Mouse (Mus musculus) liver, embryonic 16.5 days (tissue): Measurements from ENCODE around the gene Grb10. TPM values are rescaled to one million over a fixed set of nuclear protein-coding genes. Genes with fewer than 3 reads are reported as not detected.

Source experiments
- ATAC-seq: fragments of 200-750 bp; cut with Nextera tagmentation; 2 replicates; pipeline ENCODE4 v1.8.0; 2017; ENCODE audit warnings: low read depth, mild to moderate bottlenecking, moderate number of reproducible peaks, moderate library complexity
- H3K27ac ChIP-seq: fragments of 300-500 bp; sonication (generic); 2 replicates; pipeline ENCODE4 v1.5.1; 2014; ENCODE audit warnings: mild to moderate bottlenecking, low read length
- H3K27me3 ChIP-seq: fragments of 300-500 bp; sonication (generic); 2 replicates; pipeline ENCODE4 v1.6.1; 2014; ENCODE audit warnings: low read depth, low read length, mixed read lengths; ENCODE audit not compliant: control insufficient read depth, insufficient read depth
- H3K36me3 ChIP-seq: fragments of 300-500 bp; sonication (generic); 2 replicates; pipeline ENCODE4 v1.6.1; 2014; ENCODE audit warnings: mild to moderate bottlenecking; ENCODE audit not compliant: control insufficient read depth, insufficient read depth
- H3K4me1 ChIP-seq: fragments of 300-500 bp; sonication (generic); 2 replicates; pipeline ENCODE4 v1.6.1; 2014; ENCODE audit warnings: low read depth, low read length, mixed read lengths; ENCODE audit not compliant: control insufficient read depth
- H3K4me2 ChIP-seq: fragments of 300-500 bp; sonication (generic); 2 replicates; pipeline ENCODE4 v1.6.1; 2014; ENCODE audit warnings: low read depth, low read length, mixed read lengths
- H3K4me3 ChIP-seq: fragments of 300-500 bp; sonication (generic); 2 replicates; pipeline ENCODE4 v1.5.1; 2014; ENCODE audit warnings: low read depth, mild to moderate bottlenecking, low read length
- H3K9ac ChIP-seq: fragments of 300-500 bp; sonication (generic); 2 replicates; pipeline ENCODE4 v1.6.1; 2014; ENCODE audit warnings: low read depth, low read length
- H3K9me3 ChIP-seq: fragments of 300-500 bp; sonication (generic); replicated peaks from 2 replicates; pipeline ENCODE4 v1.6.1; 2016; ENCODE audit warnings: low read length; ENCODE audit not compliant: control insufficient read depth
- WGBS: fragments of 180-500 bp; shearing (Covaris S2); extraction: QIAGEN DNeasy Blood & Tissue Kit; methylation state at CpG from one replicate; pipeline ENCODE4 v1.1.7; 2014; ENCODE audit not compliant: insufficient replicate concordance; 5-methylcytosine and 5-hydroxymethylcytosine counted together
- polyA plus RNA-seq: library from polyadenylated mRNA; unstranded; fragments of >200 nt; fragmentation: Nextera tagmentation; extraction: Ambion mirVana; gene quantifications from 2 replicates; pipeline ENCODE4 v1.2.1, GENCODE M21; 2015

Grb10 gene
- polyA plus RNA-seq, 1 experiment from 2014 or later: 240 TPM

DNA sequence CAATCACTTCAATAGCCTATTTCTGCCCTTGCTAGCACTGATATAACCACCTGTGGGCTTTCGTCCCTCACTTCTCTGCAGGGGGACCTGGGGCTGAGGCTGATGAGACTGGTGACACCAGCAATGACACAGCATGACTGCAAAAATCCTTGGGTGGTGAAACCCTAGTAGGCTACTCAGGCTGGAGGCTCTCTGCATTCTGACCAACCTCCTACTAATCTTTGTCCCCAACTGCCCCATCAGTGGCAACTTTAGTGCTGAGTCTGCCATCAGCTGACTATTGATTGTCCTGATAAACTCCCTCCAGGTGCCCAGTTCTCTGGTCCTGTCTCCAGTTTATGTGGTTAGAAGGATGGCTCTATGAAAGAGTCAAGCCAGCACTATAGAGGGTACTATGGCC lies 85.9 kb downstream of the Grb10 start:
- Histone ChIP-seq H3K27ac (no peak overlapping the region), H3K27me3 (no peaks in the 10 kb centered on the region), H3K4me3 (no peak overlapping the region), H3K9ac (no peak overlapping the region), H3K4me1 (peaks cover 8% of the 10 kb centered on the region), H3K9me3 (no peaks in the 10 kb centered on the region), H3K36me3 (no peaks in the 10 kb centered on the region), H3K4me2 (no peak overlapping the region)
- 50% methylated on average over 1 of the region's 1 CpGs for WGBS
- peak; percentile 35; the same call in 1 of the 2 replicates for ATAC-seq

DNA sequence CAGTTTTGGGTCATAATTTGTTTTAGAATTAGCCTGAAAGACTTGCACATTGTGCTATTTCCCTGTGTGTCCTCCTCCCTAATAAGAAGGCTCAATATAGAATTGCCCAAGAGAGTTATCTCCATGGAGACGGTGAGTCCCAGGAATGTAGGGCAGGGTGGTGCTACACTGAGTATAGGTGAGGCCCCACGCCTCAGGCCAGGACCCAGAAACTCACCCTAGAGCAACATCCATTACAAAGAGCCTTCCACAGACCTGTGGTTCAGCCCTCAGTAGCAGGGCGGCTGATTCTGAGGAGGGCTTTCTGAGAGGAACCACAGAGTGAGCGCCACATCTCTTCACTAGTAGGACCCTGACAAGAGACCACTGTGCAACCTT lies 89.5 kb downstream of the Grb10 start:
- Histone ChIP-seq H3K9ac (no peak overlapping the region), H3K36me3 (no peaks in the 10 kb centered on the region), H3K9me3 (no peaks in the 10 kb centered on the region), H3K4me2 (no peak overlapping the region), H3K27ac (no peak overlapping the region), H3K27me3 (no peaks in the 10 kb centered on the region), H3K4me3 (no peak overlapping the region), H3K4me1 (peaks cover 8% of the 10 kb centered on the region)
- peak; percentile 22; the same call in 1 of the 2 replicates for ATAC-seq
- WGBS: 59% methylated on average over 4 of the region's 4 CpGs

DNA sequence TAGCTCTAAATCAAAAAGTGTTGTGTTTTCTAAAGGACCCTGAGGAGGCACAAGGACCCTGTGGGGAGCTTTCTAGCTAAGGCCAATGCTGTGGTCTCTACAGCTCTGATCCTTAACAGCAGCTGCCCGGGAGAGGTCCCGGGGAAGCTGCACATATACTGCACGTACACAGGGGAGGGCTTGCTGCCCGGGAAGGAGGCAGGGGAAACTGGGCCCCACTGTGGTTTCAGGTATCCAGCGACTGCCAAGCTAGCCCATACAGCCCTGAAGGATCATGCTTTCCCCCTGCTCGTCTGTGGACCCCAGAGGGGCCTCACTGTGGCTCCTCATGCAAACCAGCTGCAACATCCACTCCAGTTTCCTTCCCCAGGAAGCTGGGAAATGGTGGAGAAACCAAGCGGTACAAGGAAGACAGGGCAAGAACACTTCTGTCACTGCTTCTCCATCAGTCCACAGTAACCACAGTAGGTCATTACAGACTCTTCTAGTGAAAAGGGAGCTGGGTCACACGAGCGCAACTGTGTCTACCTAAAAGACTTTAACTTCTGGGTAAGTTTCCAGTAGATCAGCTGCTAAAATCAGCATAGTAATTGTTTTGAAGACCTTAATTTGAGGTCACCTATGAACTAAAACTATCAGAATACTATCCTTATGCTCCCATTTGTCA lies 90.0 kb downstream of the Grb10 start:
- ATAC-seq: peak; percentile 52
- H3K4me2 ChIP-seq: no peak overlapping the region
- H3K9me3 ChIP-seq: no peaks in the 10 kb centered on the region
- peaks cover 8% of the 10 kb centered on the region for H3K4me1 ChIP-seq
- no peak overlapping the region for H3K27ac ChIP-seq
- H3K36me3 ChIP-seq: no peaks in the 10 kb centered on the region; the same call in 1 of the 2 replicates
- no peaks in the 10 kb centered on the region for H3K27me3 ChIP-seq
- WGBS: 26% methylated on average over 9 of the region's 9 CpGs
- no peak overlapping the region for H3K9ac ChIP-seq
- H3K4me3 ChIP-seq: no peak overlapping the region

DNA sequence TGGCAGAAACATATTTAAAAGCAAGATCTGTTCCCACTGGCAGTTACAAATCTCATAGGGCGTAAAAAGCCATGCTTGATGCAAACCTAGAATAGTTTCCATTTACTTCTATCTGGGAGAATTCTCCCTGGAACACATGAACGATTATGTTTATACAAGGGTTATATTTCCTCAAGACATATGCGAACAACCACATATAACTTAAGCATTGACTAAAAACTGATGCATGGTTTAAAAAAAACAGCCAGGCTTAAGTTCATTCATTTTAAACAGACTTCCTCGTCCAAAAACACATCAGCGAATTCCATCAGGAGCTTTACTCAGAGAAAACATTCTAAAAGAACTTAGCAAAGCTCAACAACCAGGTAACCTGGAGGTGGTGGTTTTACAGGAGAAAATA lies 90.6 kb downstream of the Grb10 start:
- Histone ChIP-seq H3K4me2 (no peak overlapping the region), H3K27ac (no peak overlapping the region), H3K4me3 (no peak overlapping the region), H3K9me3 (no peaks in the 10 kb centered on the region), H3K36me3 (no peaks in the 10 kb centered on the region; the same call in 1 of the 2 replicates), H3K9ac (no peak overlapping the region), H3K27me3 (no peaks in the 10 kb centered on the region), H3K4me1 (peaks cover 8% of the 10 kb centered on the region)
- WGBS: 58% methylated on average over 5 of the region's 5 CpGs
- ATAC-seq: no peak

DNA sequence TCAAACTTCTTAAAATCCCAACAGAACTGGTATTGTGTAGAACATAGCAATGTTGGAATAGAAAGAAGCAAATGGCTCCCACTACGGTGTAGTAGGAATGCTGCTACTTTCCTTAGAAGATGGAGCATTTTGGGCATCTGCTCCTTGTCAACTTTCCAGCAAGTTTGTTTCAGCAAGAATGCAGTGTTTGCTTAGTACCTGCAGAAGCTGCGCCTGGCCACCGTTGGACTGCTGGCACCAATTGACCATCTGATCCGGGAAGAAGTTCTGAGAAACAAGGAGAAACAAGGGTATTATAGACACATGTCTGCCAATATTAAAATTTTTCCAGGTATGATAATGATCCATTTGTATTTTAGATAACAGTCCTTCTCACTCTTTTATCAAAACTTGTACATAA lies 92.7 kb downstream of the Grb10 start:
- no peaks in the 10 kb centered on the region for H3K9me3 ChIP-seq
- no peak for ATAC-seq
- no peaks in the 10 kb centered on the region for H3K27me3 ChIP-seq
- H3K4me2 ChIP-seq: no peak overlapping the region
- no peak overlapping the region for H3K9ac ChIP-seq
- peaks cover 6% of the 10 kb centered on the region for H3K4me1 ChIP-seq
- no peak overlapping the region for H3K27ac ChIP-seq
- no peaks in the 10 kb centered on the region; the same call in 1 of the 2 replicates for H3K36me3 ChIP-seq
- no peak overlapping the region for H3K4me3 ChIP-seq
- WGBS: 78% methylated on average over 4 of the region's 4 CpGs

DNA sequence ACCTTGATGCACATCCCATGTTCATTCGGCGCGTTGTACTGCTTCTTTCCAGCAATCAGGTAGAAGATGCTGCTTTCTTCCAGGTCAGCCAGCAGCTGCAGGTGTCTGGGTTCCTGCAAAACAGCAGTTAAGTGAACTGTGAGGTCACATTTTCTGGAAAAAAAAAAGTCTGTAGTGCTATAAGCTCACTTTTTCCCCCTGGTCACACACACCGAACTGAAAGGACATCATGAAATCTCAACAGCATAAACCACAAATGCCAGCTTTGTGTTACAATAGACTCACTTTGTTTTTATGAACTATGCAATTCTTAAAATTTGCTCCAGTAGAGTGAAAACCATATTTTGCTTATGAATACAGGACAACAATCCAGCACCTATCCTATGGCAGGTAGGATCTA lies 93.7 kb downstream of the Grb10 start:
- Histone ChIP-seq H3K9me3 (no peaks in the 10 kb centered on the region), H3K4me1 (peaks cover 6% of the 10 kb centered on the region), H3K36me3 (no peaks in the 10 kb centered on the region; the same call in 1 of the 2 replicates), H3K4me2 (no peak overlapping the region), H3K4me3 (no peak overlapping the region), H3K27me3 (no peaks in the 10 kb centered on the region), H3K27ac (no peak overlapping the region), H3K9ac (no peak overlapping the region)
- no peak for ATAC-seq
- 79% methylated on average over 4 of the region's 4 CpGs for WGBS

DNA sequence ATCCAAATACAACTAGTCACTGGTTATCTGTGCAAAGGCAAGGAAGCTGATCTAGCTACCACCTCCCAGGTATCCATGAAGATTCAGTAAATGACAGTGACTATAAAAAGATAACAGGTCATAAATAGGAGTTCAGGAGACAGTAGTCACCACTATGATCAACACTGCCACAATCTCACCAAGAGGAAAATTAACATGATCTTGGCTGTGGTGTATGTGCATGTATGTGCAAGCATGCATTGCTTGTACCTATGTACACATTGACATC lies 94.5 kb downstream of the Grb10 start:
- H3K9me3 ChIP-seq: no peaks in the 10 kb centered on the region
- ATAC-seq: no peak
- H3K36me3 ChIP-seq: no peaks in the 10 kb centered on the region; the same call in 1 of the 2 replicates

DNA sequence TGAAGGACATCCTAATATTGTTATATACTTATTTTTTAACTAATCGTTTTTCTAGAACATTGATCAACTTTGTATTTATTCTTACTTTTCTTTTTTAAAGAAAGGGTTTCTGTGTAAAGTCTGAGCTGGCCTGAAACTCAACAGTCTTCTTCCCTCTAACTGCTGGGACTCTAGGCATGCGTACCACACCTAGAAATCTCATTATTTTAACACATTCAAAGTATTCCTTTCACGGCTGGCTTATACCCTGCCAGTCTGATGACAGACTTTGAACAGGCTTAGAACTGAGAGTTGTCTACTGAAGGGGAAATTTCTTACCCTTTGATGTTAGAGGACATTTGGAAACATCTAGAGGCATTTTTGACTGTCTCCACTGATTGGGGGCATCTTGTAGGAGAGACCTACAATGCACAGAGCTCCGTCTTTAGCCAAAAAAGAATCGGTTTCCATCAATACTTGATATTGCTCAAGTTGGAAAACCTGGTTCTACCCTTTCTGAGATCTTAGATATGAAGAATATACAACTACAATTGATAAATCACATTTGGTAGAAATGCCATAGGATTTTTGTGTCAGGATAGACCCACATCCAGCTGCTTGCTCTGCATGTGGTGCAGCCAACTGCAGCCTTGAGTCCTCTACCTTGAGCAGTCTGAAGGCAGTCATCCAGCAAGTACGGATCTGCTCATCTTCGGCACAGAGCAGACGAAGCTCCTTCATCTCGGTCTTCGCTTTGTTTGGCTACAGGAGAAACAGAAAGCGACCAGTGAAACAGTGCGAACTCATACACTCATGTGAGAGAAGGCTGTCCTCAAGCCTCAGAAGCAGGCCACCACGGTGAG lies 95.0 kb downstream of the Grb10 start:
- Histone ChIP-seq H3K9ac (no peak overlapping the region), H3K4me2 (no peak overlapping the region), H3K4me3 (no peak overlapping the region), H3K36me3 (no peaks in the 10 kb centered on the region; the same call in 1 of the 2 replicates), H3K27ac (no peak overlapping the region), H3K9me3 (no peaks in the 10 kb centered on the region), H3K4me1 (peaks cover 4% of the 10 kb centered on the region), H3K27me3 (no peaks in the 10 kb centered on the region)
- ATAC-seq: no peak
- WGBS: 74% methylated on average over 13 of the region's 13 CpGs

More for the DNA sequence above, 94.5 kb downstream of the Grb10 start:
- no peak overlapping the region for H3K9ac ChIP-seq
- H3K4me2 ChIP-seq: no peak overlapping the region
- H3K27me3 ChIP-seq: no peaks in the 10 kb centered on the region
- H3K4me3 ChIP-seq: no peak overlapping the region
- H3K27ac ChIP-seq: no peak overlapping the region
- H3K4me1 ChIP-seq: peaks cover 8% of the 10 kb centered on the region
